Mouse (Mus musculus): ENCODE data around the gene Zwint.

Zwint gene

DNA sequence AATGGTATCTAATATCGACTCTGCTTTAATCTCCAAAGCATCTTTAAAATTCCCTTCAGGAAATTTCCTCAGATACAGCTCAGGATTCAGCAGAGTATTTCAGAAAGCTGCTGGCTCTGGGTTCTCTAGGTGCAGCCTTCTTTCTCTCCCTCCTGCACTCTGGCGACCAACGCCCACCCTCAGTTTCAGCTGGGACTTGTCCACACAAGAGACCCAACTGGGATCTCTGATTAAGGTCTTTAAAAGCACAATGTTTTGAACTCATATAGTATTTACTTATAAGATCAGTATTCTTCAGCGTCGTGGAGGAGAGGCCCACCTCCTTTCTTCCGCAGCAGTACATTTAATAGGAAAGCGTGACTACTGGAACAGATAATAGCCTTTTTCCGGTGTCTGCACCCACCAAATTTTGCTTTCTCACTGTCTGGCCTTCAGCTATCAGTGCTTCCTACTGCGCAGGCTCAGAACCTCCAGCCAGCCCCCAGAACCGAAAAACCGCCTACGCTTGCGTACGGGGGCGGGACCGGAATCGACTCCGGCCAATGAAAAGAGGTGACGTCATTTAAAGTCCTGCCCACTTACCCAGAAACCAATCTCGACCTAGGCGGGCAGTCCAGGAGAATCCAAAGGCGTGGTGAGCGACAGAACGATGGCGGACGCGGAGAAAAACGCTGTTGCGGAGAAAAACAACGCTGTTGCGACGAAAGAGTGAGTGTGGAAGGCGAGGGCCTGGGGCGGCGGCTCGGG is at the start of gene Zwint:
Gene Zwint (plus strand): TSS at position 576 of the 747 bp plus-strand sequence.
- DNase-seq (ENCODE audit: low read depth, low spot score) = peak; percentile 94

DNA sequence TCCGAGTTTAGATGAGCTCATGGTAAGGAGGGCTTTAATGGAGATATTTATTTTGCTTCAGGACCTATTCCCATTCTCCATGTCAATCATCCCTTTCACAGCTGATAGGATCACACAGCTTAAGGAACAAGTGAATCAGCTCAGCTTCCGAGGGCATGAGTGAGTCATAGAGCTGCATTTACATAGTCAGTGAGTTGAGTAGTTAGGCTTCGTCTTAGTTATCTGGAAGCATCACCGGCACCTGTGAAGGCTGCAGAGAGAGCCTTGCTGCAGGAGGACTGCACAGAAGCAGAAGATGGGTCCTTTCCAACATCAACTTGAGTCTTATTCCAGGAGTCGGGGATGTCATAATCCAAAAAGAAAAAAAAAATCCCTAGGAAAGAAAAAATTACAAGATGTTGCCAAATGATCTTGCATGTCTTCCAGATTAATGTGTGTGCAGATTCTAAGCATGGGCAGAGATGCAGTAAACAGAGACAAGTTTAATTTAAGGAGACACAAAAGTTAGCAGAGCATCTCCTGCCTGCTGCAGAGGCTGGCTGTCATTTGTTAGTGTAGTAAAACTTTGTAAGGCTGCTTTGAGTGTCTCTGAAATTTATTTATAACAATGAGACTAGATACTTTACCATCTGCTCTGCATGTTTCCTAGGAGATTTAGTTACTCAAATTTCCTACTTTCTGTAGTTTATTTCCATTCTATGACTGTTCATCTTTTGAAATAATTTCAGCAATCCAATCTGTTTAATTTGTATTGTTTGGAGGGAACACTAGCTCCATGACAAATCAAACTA is 41.3 kb upstream of the Zwint start:
- DNase-seq (ENCODE audit: low read depth, low spot score) = no peak

DNA sequence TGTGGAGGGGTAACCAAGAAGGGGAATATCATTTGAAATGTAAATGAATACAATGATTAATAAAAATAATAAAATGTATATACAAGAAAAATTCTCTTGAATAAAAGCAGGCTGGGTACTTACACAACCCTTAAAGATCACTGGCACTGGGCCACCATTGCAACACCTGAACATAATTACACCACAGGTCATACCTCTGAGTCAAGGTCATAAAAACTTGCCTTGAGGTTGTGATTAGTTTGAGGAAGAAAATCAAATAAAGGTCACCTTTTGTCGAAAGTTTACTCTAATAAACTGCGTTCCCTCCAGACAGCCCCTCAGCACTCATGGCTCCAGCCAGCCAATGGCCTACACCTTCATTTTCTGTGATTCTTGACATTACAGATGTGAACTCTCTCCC is 38.5 kb upstream of the Zwint start:
- DNase-seq (ENCODE audit: low read depth, low spot score) = no peak

DNA sequence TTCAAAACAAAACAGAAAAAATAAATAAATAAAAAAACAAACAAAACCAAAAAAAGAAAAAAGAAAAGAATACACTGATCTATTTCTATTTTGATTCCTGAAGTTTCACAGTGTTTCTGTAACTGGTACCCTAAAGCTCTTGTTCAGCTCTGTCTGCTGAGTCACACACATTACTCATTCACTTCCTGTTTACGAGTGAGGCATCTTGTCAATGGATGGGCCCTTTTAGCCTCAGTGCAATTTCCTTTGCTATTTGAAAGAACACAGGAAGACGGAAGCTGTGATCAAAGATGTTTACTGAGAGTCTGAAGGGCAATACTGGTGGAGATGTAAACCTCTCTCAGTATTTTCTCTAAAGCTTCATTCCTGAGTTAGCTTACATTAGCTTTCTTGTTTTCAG is 34.1 kb upstream of the Zwint start:
- DNase-seq (ENCODE audit: low read depth, low spot score) = no peak

DNA sequence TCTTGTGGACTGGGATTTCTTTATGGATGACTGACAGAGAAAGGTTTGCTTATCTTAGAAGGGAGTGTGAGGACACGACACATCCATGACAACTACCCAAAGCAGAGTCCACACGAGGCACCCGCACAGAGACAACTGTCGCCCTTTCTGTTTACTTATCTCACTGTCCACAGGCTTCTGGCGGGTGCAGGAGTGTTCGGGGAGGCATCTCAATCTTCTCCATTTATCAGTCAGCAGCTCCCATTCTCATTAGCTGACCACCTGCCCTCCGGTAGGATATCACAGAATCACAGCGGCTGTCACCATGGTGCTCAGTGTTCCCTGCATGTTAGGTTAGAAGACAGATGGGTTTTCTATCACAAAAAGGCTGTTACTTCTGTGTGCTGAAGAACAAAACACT is 31.1 kb upstream of the Zwint start:
- no peak for DNase-seq (ENCODE audit: low read depth, low spot score)

DNA sequence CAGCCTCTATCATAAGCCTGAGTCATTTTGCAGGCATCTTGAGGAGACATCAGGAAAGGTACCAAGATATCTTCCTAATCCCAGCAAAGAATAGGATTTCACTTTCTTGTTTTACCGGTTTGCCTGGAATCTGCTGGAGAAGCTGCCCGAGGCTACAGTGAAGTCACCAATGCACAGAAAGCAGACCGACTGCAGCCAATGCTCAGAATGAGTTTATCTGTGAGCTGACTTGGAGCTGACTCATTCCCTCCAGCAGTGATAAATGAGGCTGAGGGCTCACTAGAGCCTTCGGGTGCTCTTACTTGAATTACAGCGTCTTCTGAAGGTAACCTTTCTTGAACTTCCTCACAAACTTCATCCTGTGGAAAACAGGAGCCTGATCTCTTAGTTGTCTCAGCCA is 20.5 kb upstream of the Zwint start:
- no peak for DNase-seq (ENCODE audit: low read depth, low spot score)

DNA sequence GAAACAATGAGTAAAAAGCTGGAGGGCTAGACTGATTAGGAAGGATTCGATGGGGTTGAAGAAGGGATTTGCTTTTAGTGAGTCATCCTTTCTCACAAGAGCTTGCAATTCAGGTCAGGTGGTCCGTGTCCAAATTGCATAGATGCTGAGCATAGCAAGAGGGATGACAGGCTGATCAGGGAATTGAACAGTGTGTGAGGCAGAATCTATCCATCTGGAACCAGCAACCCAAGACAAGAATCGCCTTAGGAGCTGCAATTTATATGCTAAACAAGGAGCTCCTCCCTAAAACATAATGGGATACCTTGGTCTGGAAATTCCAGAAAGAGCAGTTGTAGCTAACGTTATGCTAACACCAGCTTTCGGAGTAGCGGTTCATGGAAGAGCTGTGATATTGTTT is 3.8 kb upstream of the Zwint start:
- no peak for DNase-seq (ENCODE audit: low read depth, low spot score)

DNA sequence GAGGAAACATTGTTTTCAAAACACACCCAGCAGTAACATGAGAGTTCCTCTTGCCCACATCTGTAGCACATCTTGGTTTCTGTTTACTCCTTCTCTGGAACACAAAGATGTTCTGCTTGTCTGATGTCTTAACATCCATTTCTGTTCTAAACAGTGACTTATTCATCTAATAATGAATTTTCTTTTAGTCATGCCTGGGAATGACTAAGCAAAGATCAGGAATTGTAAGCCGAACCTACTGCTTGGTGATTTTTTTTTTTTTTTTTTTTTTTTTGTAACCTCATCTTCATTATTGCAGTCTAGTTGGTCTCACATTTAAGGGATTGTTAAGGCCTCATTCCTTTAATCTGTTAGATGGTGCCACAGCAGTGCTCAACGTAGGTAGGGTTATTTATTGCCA is 848 bp upstream of the Zwint start:
- DNase-seq (ENCODE audit: low read depth, low spot score) = no peak

DNA sequence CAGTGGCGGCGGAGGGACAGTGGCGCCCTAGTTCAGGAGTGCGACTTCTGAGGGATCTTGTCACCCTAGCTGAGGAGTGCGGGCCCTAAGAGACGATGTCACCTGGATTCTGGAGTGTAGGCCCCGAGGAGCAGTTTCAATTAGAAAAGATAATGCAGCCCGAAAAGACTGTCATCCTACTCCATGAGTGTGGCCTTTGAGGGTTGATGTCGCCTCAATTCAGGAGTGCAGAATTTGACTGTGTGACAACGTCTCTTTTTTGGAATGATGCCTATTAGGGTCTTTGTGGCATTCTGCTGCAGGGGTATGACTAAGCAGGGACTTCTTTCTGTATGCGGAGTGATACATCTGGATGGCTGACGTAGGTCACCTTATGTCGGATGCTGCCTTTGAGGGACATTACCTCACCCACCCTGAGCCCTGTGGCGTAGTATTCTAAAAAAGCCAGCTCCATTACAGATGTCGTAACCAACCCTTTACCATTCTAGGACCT is 418 bp downstream of the Zwint start:
- DNase-seq (ENCODE audit: low read depth, low spot score) = no peak

DNA sequence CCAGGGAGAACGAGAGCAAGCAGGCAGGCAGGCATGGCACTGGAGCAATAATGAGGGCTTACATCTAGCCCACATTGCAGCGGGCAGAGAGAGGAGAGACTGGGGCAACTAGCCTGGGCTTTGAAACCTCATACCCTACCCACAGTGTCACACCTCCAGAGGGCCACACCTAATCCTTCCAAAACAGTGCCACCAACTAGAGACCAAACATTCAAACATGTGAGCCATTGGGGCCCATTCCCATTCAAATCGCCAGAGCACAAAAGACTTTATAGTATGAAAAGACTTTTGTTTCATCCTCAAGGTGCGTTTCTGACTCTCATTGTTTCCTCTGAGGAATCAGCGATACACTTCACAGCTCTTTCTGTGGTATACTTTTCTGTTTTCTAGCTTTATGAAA is 4.6 kb downstream of the Zwint start:
- DNase-seq (ENCODE audit: low read depth, low spot score) = no peak

DNA sequence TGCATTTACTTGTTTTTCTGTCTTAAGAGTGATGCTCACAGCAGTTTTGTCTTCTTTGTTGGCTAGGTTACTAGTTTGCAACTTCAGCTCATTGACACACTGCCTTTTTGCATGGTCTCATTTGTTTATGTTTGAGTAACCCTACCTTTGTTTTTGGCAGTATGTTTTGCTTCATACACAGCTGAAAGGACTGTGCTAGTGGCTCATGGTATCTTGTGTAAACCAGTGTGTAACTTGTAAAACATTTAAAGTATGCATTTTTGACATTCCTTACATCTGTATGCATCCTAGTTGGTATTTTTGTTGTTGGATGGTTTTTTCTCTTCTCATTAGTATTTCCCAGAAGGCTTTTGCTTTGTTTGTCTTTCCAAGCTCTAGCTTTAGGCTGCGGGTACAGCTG is 5.7 kb downstream of the Zwint start:
- no peak for DNase-seq (ENCODE audit: low read depth, low spot score)

DNA sequence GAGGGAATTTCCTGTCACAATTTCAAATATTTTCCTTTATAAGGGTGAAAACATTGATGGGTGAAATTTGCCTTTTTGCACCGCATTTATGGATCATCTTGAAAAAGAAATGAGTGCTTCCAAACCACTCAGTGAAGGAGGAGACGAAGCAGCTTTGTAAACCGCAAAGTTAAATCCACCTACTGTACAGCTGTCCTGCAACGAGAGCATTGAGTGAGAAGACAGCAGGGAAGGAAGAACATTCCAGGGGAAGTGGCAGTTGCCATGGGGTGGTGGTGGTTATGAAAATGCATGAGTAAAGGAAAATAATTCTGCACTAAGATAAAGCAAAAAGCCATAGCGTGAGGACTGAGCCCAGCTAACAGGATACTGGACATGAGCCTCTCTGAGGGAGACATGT is 13.2 kb downstream of the Zwint start:
- no peak for DNase-seq (ENCODE audit: low read depth, low spot score)

DNA sequence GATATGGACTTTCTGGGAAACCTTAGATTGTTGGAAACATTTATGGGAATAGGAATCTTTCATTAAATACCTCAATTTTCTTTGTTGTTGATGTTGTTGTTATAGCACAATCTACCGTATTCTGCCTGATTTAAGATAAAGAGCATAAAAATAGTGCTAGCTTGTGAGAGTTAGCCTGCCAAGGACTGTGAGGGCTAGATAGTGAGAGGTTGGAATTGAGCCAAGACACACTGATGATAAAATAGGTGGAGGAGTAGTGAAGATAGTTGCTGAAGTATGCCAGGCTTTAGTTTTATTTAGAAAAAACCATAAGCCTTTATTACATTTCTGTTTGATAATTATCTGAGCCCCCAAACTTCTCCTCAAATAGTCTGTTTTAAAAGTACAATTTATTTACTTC is 14.4 kb downstream of the Zwint start:
- no peak for DNase-seq (ENCODE audit: low read depth, low spot score)

DNA sequence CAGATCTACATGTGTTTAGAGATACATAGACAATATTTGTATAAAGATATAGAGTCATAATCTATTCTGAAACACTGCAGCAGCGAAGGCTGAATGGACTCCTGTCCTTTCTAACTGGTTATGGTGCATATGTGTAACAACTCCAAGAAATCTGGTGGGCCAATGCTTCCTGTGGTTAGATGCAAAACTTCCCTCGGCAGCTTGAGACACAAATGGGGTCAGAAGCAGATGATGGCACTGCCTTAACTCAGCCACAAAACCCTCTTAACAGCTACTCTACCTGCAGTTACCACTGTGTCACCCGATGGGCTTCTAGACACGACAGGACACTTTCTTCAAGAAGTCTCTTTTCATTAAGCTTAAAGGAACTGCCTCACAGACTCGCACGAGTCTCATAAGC is 21.3 kb downstream of the Zwint start:
- no peak for DNase-seq (ENCODE audit: low read depth, low spot score)

DNA sequence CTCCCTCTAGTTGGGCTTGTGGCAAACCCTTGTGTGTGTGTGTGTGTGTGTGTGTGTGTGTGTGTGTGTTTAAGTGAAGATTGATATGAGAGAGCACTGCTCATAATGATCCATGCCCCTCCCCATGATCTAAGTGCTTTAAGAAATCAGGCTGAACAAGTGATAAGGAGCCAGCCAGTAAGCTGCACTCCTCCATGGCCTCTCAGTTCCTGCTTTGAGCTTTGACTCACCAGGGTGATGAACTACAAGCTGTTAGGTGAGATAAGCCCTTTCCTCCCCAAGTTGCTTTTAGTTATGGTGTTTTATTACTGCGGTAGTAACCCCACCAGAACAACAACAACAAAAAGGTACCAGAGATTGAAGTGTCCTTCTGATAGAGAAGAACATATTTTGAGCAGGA is 21.9 kb downstream of the Zwint start:
- no peak for DNase-seq (ENCODE audit: low read depth, low spot score)

DNA sequence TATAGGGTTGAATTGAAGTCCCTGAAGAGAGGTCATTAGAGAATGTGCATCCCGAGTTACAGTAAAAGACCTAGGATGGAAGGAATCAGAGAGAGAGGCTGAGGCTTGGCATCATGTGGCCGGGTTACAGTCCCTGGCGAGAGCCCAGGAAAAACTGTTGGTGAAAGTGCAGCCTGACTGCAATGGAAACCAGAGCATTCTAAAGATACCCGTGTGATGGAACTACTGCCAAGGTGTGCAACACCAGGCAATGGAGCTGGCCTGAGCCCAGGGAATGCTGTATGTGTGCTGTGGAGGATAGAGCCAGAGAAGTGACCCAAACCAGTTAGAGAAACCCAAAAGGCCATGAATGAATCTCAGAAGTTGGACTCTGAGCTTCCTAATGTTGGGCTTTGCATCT is 24.4 kb downstream of the Zwint start:
- no peak for DNase-seq (ENCODE audit: low read depth, low spot score)

DNA sequence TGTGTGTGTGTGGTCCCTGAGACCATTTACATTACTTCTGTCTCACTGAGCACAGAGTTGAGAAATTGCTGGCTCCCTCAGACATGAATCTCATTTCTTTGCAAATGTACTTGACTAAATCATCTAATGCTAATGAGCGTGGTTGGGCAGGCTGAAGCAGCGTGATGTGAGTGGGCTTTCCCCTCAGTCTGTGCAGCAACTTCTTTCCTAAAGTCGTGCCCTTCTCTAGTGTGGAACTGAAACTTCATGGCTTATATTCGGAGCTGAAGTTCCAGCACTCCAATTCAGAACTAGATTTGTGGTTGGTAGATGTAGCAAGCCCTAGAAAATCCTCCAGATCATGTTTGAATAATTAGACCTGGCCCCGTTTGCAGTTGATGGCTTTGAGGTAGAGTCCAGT is 46.4 kb downstream of the Zwint start:
- DNase-seq (ENCODE audit: low read depth, low spot score) = no peak

DNA sequence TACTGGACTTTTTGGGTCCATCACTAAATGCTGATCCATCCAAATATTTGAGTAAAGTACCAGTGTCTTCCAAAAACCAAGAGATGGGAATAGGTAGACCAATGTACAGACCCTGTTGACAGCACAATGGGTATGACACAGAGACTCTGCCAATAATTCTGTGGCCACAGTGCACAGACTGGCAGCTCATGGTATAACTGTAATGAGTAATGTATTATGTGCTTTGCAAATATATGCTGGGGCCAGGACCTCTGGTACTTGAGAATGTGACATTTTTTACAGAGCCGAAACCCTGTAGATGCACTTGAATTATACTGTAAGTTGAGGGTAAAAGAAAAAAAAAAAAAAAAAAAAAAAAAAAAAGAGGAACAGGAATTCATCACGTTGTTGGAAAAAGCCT is 59.1 kb downstream of the Zwint start:
- no peak for DNase-seq (ENCODE audit: low read depth, low spot score)
